Mouse (Mus musculus) heart, embryonic 13.5 days (tissue): ENCODE measurements around the gene Rab40c. TPM values are rescaled to one million over a fixed set of nuclear protein-coding genes. Genes with fewer than 3 reads are reported as not detected.

Experiments
- ATAC-seq: fragments of 200-750 bp; cut with Nextera tagmentation; 2 replicates; pipeline ENCODE4 v1.8.0; 2017; ENCODE audit warnings: moderate TSS enrichment; ENCODE audit not compliant: insufficient number of reproducible peaks, low FRiP score, low TSS enrichment; ENCODE audit errors: extremely low read depth
- H3K27ac ChIP-seq: fragments of 300-500 bp; sonication (generic); replicated peaks from 2 replicates; pipeline ENCODE4 v1.5.1; 2015; ENCODE audit warnings: moderate library complexity, mild to moderate bottlenecking, inconsistent platforms
- H3K27me3 ChIP-seq: fragments of 300-500 bp; sonication (generic); replicated peaks from 2 replicates; pipeline ENCODE4 v1.6.1; 2015; ENCODE audit warnings: mild to moderate bottlenecking, inconsistent platforms
- H3K36me3 ChIP-seq: fragments of 300-500 bp; sonication (generic); 2 replicates; pipeline ENCODE4 v1.6.1; 2015; ENCODE audit warnings: mild to moderate bottlenecking, inconsistent platforms
- H3K4me1 ChIP-seq: fragments of 300-500 bp; sonication (generic); 2 replicates; pipeline ENCODE4 v1.6.1; 2015; ENCODE audit warnings: inconsistent platforms
- H3K4me2 ChIP-seq: fragments of 300-500 bp; sonication (generic); 2 replicates; pipeline ENCODE4 v1.6.1; 2015; ENCODE audit warnings: inconsistent platforms, mild to moderate bottlenecking, moderate library complexity
- H3K4me3 ChIP-seq: fragments of 300-500 bp; sonication (generic); 2 replicates; pipeline ENCODE4 v1.5.1; 2015; ENCODE audit warnings: moderate library complexity, mild to moderate bottlenecking, inconsistent platforms
- H3K9ac ChIP-seq: fragments of 300-500 bp; sonication (generic); 2 replicates; pipeline ENCODE4 v1.6.1; 2015; ENCODE audit warnings: inconsistent platforms, mild to moderate bottlenecking, moderate library complexity
- H3K9me3 ChIP-seq: fragments of 300-500 bp; sonication (generic); 2 replicates; pipeline ENCODE4 v1.6.1; 2016; ENCODE audit warnings: inconsistent platforms
- WGBS: fragments of 180-500 bp; shearing (Covaris S2); methylation state at CpG from one replicate; pipeline ENCODE4 v1.1.7; 2015; ENCODE audit warnings: mixed read lengths; 5-methylcytosine and 5-hydroxymethylcytosine counted together
- polyA plus RNA-seq: library from polyadenylated mRNA; unstranded; fragments of >200 nt; fragmentation: Nextera tagmentation; extraction: Ambion mirVana; gene quantifications from 2 replicates; pipeline ENCODE4 v1.2.1, GENCODE M21; 2015

The Rab40c gene
- polyA plus RNA-seq, 1 experiment from 2014 or later: 16.4 TPM

DNA sequence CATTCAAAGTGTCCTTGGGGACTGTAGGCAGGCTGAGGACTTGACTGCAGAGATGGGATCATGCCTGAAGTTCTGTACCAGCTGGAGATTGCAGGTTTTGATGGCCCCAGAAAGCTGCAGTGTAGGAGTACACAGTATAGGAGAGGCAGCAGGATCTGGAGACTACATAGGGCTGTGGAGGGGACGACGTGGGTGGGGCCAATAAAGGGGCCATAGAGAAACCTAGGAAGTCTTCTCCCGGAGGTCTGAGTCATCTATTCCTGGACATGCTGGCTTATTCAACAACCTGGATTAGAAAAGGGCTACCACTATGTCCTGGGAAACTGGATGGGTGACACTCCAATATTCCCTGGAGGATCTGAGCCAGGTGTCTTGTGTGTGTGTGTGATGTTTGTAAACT lies 36.2 kb upstream of the Rab40c start:
- Histone ChIP-seq H3K4me2 (no peak overlapping the region), H3K9ac (0 out of 2 replicates have a peak overlapping the region, but pooled peaks have one; percentile 9), H3K27me3 (peaks cover 36% of the 10 kb centered on the region), H3K4me3 (no peak overlapping the region), H3K9me3 (no peaks in the 10 kb centered on the region), H3K36me3 (peaks cover 34% of the 10 kb centered on the region), H3K27ac (no peak overlapping the region), H3K4me1 (peaks cover 15% of the 10 kb centered on the region)
- no peak for ATAC-seq
- 46% methylated on average over 3 of the region's 3 CpGs for WGBS

DNA sequence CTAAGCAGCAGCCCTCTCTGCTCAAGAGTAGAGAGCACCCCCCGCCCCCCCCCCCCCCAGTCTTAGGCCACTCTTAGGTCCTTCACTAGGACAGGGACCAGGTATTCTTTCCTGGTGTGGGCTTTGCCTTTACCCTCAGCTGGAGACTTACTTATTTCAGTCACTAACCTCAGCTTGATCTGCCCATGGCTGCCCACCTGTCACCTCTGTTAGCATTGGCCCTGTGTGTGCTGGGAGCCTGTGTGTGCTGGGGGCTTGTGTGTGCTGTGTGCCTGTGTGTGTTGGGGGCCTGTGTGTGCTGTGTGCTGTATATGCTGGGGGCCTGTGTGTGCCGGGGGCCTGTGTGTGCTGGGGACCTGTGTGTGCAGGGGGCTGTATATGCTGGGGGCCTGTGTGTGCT lies 35.1 kb upstream of the Rab40c start:
- Histone ChIP-seq H3K9me3 (no peaks in the 10 kb centered on the region), H3K9ac (no peak overlapping the region), H3K4me1 (peaks cover 15% of the 10 kb centered on the region), H3K4me3 (no peak overlapping the region), H3K4me2 (no peak overlapping the region), H3K36me3 (peaks cover 25% of the 10 kb centered on the region), H3K27me3 (peaks cover 47% of the 10 kb centered on the region), H3K27ac (no peak overlapping the region)
- 78% methylated on average over 2 of the region's 2 CpGs for WGBS
- no peak for ATAC-seq

DNA sequence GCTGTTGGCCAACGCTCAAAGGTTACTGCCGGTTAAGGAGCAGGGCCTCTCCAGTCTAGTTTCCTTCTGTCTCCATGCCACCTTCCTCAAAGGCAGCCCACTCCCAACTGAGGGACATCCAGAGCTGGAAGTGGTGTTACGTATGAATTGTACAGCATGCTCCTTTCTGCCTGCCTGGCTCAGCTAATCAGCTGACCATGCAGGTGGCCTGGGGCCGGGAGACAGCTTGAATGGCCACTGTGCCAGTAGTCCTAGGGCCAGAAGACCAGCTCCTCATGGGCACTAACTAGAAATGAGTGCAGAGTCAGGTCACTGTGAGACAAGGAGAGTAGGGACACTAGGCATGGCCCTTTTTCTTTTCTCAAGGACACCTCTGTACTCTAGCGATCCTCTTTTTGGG lies 33.6 kb upstream of the Rab40c start:
- Histone ChIP-seq H3K9me3 (no peaks in the 10 kb centered on the region), H3K9ac (no peak overlapping the region), H3K4me3 (no peak overlapping the region), H3K27ac (no peak overlapping the region), H3K4me1 (peaks cover 15% of the 10 kb centered on the region), H3K27me3 (peaks cover 49% of the 10 kb centered on the region), H3K36me3 (peaks cover 9% of the 10 kb centered on the region), H3K4me2 (no peak overlapping the region)
- WGBS: 79% methylated on average over 5 of the region's 5 CpGs
- no peak for ATAC-seq

DNA sequence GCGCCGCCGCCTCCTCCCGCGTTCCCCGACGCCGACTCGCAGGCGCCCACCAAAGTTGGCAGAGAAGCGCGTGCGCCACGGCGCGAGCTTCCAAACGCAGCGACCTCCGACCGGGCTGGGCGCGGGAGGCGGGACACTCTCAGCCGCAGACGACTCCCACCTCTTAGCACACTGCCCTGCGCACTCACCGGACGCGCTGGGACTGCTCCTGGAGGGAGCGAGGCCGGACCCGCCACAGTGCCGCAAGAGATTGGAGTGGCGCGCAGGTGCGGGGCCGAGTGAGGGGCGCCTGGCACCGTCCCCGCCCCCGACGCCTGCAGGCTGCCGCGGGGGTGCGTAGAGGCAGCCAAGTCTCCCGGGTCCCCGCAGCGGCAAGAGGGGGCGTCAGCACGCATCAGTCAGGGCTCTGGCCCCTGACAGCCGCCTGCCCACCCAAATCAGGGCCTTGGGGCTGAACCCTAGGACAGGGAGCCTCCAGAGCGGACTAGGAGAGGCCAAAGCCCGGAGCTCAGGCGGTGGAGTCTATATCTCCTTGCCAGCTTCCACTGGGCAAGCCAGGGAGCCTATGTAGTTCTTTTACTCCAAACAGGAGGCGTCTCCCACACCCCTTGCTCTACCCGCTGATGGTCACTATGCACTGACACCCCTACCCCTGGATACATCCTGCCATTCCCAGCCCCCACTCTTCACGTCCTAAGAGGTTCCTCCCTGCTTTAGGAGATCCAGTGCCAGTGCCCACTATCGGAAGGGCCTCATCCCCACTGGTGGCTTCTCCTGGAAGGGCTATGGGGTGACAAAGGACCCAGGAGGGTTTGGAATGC lies 32.5 kb upstream of the Rab40c start, which contains the start of gene A930017K11Rik:
Gene A930017K11Rik (minus strand): TSS at position 763 of the 821 bp plus-strand sequence.
- peaks cover 49% of the 10 kb centered on the region for H3K27me3 ChIP-seq
- no peak within 1 kb of the TSS for H3K27ac ChIP-seq
- H3K4me2 ChIP-seq: peak within 1 kb of the TSS; percentile 81
- H3K4me3 ChIP-seq: peak within 1 kb of the TSS; percentile 54
- H3K36me3 ChIP-seq: no peaks in the 10 kb centered on the region
- peaks cover 19% of the 10 kb centered on the region for H3K4me1 ChIP-seq
- H3K9me3 ChIP-seq: no peaks in the 10 kb centered on the region
- peak within 1 kb of the TSS; percentile 77 for H3K9ac ChIP-seq
- ATAC-seq: no peak; the same call in 1 of the 2 replicates
- 1% methylated on average over 58 of the region's 58 CpGs for WGBS

DNA sequence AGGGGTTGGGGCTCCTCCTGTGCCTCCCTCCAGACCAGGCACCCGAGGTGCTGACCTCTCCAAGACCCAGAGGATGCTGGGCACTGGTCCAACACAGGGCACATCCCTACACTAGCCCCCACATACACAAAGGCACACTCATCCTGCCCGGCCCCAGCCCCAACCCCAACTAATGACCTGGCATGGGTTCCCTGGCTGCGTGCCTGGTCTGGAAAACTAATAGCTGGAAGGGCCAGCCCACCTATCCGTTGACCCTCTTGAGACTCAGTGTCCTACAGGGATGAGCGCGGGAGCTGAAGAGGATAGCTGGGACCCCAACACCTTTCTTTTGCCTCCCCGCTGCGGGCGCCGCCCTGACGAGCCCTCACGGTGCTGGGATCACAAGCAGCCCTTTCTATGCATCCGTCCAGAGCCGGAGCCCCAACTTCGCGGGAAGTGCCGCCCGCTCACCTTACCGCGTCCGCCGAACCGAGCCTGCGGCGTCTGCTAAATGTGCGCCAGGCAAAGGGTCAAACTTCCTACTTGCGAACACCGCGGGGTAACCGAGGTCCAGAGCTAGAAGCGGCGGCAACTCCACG lies 31.8 kb upstream of the Rab40c start:
- WGBS: under 1% methylated on average over 33 of the region's 33 CpGs
- ATAC-seq: no peak; the same call in 1 of the 2 replicates
- H3K4me1 ChIP-seq: peaks cover 19% of the 10 kb centered on the region
- H3K4me3 ChIP-seq: peak overlapping the region; percentile 54
- no peaks in the 10 kb centered on the region for H3K36me3 ChIP-seq
- peak overlapping the region; percentile 77 for H3K9ac ChIP-seq
- H3K27ac ChIP-seq: no peak overlapping the region
- H3K27me3 ChIP-seq: peaks cover 49% of the 10 kb centered on the region
- no peaks in the 10 kb centered on the region for H3K9me3 ChIP-seq
- H3K4me2 ChIP-seq: peak overlapping the region; percentile 81

DNA sequence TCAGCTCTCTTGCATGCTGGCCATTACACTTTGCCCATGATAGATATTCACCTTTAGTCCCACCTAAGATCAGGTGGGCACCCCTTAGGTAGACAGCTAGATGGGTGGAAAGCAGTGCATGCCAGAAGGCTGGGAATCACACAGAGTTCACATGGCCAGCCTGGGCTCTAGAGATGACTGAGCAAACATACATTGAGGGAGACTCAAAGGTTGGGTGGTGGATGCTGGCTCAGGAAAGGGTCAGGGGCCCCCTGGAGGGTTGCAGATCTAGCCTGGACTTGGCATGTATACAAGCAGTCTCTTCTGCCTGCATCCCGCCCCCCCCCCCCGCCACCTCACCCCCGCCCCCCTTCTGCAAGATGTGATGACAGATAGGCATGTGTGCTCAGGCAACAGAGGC lies 31.2 kb upstream of the Rab40c start:
- H3K27me3 ChIP-seq: peaks cover 49% of the 10 kb centered on the region

DNA sequence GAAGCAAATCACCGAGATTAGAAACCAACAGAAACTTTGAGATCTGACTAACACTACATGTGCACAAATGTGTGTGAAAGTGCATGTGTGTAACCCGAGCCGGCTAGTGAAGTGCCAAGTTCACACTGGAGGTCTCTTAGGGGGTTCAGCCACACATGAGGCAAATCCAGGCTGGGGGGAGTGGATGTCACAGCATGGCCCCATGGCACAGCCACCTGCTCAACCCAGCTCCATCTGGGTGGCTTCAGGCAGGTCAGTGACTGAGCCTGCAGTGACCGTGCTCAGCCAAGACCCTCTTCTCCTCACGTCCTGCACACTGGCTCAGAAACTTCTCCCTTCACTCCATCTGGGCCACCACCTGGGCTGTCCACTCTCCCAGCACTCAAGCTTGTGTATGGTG lies 30.5 kb upstream of the Rab40c start:
- no peaks in the 10 kb centered on the region for H3K9me3 ChIP-seq
- H3K9ac ChIP-seq: no peak overlapping the region
- 73% methylated on average over 5 of the region's 5 CpGs for WGBS
- H3K4me3 ChIP-seq: no peak overlapping the region
- H3K36me3 ChIP-seq: no peaks in the 10 kb centered on the region
- peaks cover 49% of the 10 kb centered on the region for H3K27me3 ChIP-seq
- H3K4me1 ChIP-seq: peaks cover 19% of the 10 kb centered on the region
- H3K4me2 ChIP-seq: no peak overlapping the region
- ATAC-seq: no peak
- H3K27ac ChIP-seq: no peak overlapping the region

More for the DNA sequence above, 31.2 kb upstream of the Rab40c start:
- peak overlapping the region; percentile 81; the same call in 1 of the 2 replicates for H3K4me2 ChIP-seq
- no peak for ATAC-seq
- H3K9ac ChIP-seq: 0 out of 2 replicates have a peak overlapping the region, but pooled peaks have one; percentile 77
- no peaks in the 10 kb centered on the region for H3K36me3 ChIP-seq
- H3K4me3 ChIP-seq: no peak overlapping the region
- H3K4me1 ChIP-seq: peaks cover 19% of the 10 kb centered on the region
- 0% methylated on average over 2 of the region's 3 CpGs for WGBS
- no peaks in the 10 kb centered on the region for H3K9me3 ChIP-seq
- H3K27ac ChIP-seq: no peak overlapping the region

DNA sequence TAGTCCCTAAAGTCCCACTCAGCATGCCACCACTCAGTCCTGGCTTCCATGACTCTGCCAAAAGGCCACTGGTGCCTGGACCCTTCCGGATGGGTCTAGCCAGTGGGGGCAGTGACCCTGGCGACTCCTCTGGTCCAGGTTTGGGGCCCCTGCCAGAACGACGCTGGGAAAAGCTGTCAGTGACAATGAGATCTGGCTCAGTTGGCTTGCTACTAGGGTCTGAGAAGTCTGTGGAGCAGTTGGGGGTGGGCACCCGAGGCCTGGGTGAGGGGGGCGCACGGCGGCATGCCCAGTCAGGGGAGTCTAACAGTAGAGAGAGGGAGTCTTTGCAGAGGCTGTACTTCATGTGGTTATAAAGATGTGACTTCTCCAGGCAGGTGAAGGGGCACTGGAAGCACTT lies 28.5 kb upstream of the Rab40c start:
- no peaks in the 10 kb centered on the region for H3K36me3 ChIP-seq
- no peak overlapping the region for H3K27ac ChIP-seq
- no peaks in the 10 kb centered on the region for H3K9me3 ChIP-seq
- peaks cover 36% of the 10 kb centered on the region for H3K27me3 ChIP-seq
- 78% methylated on average over 8 of the region's 8 CpGs for whole genome bisulfite sequencing
- no peak overlapping the region for H3K4me3 ChIP-seq
- ATAC-seq: no peak
- H3K4me2 ChIP-seq: no peak overlapping the region
- 0 out of 2 replicates have a peak overlapping the region, but pooled peaks have one; percentile 58 for H3K9ac ChIP-seq
- H3K4me1 ChIP-seq: peaks cover 19% of the 10 kb centered on the region

DNA sequence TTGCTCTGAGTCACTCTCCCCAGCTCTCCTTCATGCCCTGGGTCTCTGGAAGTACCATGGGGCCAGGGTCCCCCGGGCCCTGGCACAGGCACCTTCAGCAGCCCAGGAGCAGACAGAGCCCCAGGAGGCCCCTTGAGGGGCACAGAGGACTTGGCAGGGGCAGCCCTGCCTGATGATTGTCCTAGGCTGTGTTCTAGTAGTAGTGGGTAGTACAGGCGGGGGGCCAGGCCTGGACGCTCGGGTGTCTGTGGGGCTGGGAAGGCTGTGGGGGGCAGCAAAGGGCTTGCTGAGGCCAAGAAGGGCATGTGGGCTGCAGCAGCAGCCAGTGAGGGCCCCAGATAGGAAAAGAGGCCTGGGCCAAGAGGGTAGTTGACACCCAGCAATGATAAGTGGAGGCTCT lies 28.0 kb upstream of the Rab40c start:
- peaks cover 19% of the 10 kb centered on the region for H3K4me1 ChIP-seq
- H3K4me2 ChIP-seq: no peak overlapping the region
- H3K36me3 ChIP-seq: no peaks in the 10 kb centered on the region
- 55% methylated on average over 4 of the region's 4 CpGs for WGBS
- ATAC-seq: no peak
- H3K4me3 ChIP-seq: no peak overlapping the region
- no peak overlapping the region for H3K27ac ChIP-seq
- no peaks in the 10 kb centered on the region for H3K9me3 ChIP-seq
- peak overlapping the region; percentile 58; the same call in 1 of the 2 replicates for H3K9ac ChIP-seq
- peaks cover 31% of the 10 kb centered on the region for H3K27me3 ChIP-seq

DNA sequence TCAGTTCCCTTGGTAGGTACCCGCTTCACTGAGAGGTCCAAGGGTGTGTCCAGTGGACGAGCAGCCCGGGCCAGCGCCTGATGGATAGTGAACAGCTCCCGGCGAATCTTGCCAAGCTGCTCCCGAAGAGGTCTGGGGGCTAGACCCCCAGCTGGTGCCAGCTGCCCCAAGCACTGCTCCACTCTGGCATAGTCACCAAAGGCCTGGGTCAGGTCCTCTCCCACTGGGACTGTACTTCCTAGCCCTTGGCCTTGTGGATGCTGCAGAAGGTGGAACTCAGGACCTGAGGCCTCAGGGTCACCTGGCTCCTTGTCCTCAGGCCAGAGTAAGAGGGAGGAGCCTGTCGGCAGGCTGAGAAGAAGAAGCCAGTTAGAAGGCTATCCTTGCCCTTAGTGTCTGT lies 27.4 kb upstream of the Rab40c start:
- Histone ChIP-seq H3K27me3 (peaks cover 24% of the 10 kb centered on the region), H3K4me2 (peak overlapping the region; percentile 16; the same call in 1 of the 2 replicates), H3K36me3 (no peaks in the 10 kb centered on the region), H3K9me3 (no peaks in the 10 kb centered on the region), H3K9ac (0 out of 2 replicates have a peak overlapping the region, but pooled peaks have one; percentile 58), H3K4me1 (peaks cover 17% of the 10 kb centered on the region), H3K27ac (no peak overlapping the region), H3K4me3 (no peak overlapping the region)
- WGBS: 73% methylated on average over 8 of the region's 8 CpGs
- ATAC-seq: no peak

DNA sequence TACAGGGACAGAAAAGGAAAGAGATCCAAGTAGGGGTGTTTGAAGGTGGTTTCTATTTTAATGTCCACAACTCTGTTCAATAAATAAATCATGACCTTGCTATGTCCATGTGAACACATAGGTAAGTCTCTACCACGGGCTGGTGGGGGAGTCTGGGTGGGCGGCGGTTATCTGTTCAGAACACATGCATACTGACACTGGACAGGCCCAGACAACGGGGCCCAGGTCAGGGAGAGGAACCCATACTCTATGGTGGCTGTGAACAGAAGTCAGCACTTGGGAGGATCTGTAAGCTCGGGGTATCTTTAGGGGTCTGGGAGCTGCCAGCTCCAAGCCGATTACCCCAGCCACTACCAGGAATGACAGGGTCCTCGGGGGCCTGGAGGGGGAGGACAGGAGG lies 26.8 kb upstream of the Rab40c start:
- Histone ChIP-seq H3K27ac (no peak overlapping the region), H3K4me1 (peaks cover 12% of the 10 kb centered on the region), H3K36me3 (no peaks in the 10 kb centered on the region), H3K9ac (0 out of 2 replicates have a peak overlapping the region, but pooled peaks have one; percentile 37), H3K4me2 (peak overlapping the region; percentile 16; the same call in 1 of the 2 replicates), H3K4me3 (no peak overlapping the region), H3K9me3 (no peaks in the 10 kb centered on the region), H3K27me3 (peaks cover 19% of the 10 kb centered on the region)
- no peak for ATAC-seq
- 67% methylated on average over 7 of the region's 7 CpGs for WGBS
